Mouse (Mus musculus) brain, adult 10 weeks (tissue): Measurements from ENCODE around the gene Ngdn. TPM values are rescaled to one million over a fixed set of nuclear protein-coding genes. Genes with fewer than 3 reads are reported as not detected.

Experiments used
- polyA plus RNA-seq: library from polyadenylated mRNA; stranded (reverse); fragments of 350-450 nt; fragmentation: Illumina TruSeq; extraction: RNeasy Lipid Tissue Mini Kit (QIAGEN cat#74804); gene quantifications from one replicate; pipeline ENCODE4 v1.2.3, GENCODE M21; 2015; ENCODE audit warnings: low read depth, low replicate concordance

Gene Ngdn
- polyA plus RNA-seq: 34.0 TPM

DNA sequence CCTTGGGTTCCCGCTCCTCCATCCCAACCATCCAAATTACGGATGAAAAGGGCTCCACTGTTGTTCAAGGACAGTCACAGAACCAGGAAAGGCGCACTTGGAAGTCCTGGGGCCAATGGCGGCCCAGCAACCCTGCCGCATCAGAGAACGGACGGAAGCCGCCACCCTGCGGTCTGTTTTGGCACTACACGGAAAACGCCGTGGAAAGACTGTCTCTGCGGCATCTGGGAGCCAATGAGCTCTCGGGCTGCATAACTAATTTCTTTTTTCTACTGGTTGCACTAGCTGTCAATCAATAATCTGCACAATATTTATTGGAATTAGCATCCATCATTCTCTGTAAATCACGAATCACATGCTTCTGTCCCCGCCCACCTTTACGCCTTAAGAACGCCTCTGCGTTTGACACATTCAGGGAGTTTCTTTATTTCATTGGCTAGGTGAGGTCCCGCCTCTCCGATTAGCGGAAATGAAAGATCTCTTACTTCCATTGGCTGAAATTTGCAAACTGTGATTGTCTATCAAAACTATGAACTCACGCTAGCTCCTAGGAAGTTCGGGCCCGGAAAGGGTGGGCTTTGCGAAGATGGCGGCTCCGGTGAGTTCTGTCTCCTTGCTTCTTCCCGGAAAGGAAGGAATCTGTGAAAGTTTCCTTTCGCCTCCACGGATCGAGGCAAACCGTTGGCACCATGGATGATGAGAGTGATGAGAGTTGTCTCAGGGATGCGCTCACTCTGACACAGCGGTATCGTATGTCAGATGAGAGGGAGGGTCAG is at the start of gene Ngdn:
Ngdn (plus strand) TSS at position 464 of the 776 bp plus-strand sequence.

GRCm38 (mm10) chr14:54966320-54966977 is 48.8 kb upstream of the Ngdn start, which contains the start of gene Myh6:
TSS of gene Myh6 (minus strand) at chr14:54966927.

GRCm38 (mm10) chr14:54976633-54977032 is 38.6 kb upstream of the Ngdn start, which contains the start of gene Gm17428:
TSS of gene Gm17428 (plus strand) at chr14:54976933.

GRCm38 (mm10) chr14:54994136-54994868 is 21.0 kb upstream of the Ngdn start, which contains the start of gene Myh7:
TSS of gene Myh7 (minus strand) at chr14:54994626.

Other genes with a start within 250 kb of the Ngdn start
- gene Slc7a8, start 233.5 kb upstream of the Ngdn start, polyA plus RNA-seq: 35.8 TPM
- not detected for gene Rnf212b, start 201.3 kb upstream of the Ngdn start, polyA plus RNA-seq
- gene Homez, start 144.5 kb upstream of the Ngdn start, polyA plus RNA-seq: 11.7 TPM
- gene Ppp1r3e, start 137.9 kb upstream of the Ngdn start, polyA plus RNA-seq: 18.4 TPM
- 100 TPM for gene Bcl2l2, start 132.1 kb upstream of the Ngdn start, polyA plus RNA-seq
- gene Gm20521, start 132.0 kb upstream of the Ngdn start, polyA plus RNA-seq: not detected
- 242 TPM for gene Pabpn1, start 123.0 kb upstream of the Ngdn start, polyA plus RNA-seq
- 521 TPM for gene Slc22a17, start 102.3 kb upstream of the Ngdn start, polyA plus RNA-seq
- 10.0 TPM for gene Efs, start 89.3 kb upstream of the Ngdn start, polyA plus RNA-seq
- not detected for gene Il25, start 82.8 kb upstream of the Ngdn start, polyA plus RNA-seq
- gene Cmtm5, start 79.2 kb upstream of the Ngdn start, polyA plus RNA-seq: 113 TPM
- gene Myh6, start 48.5 kb upstream of the Ngdn start, polyA plus RNA-seq: 1.4 TPM
- gene Gm17428, start 38.5 kb upstream of the Ngdn start, polyA plus RNA-seq: not detected
- 17.5 TPM for gene Myh7, start 20.8 kb upstream of the Ngdn start, polyA plus RNA-seq
- gene Zfhx2, start 76.9 kb downstream of the Ngdn start, polyA plus RNA-seq: 15.5 TPM
- gene Thtpa, start 79.3 kb downstream of the Ngdn start, polyA plus RNA-seq: 28.1 TPM
- 7.5 TPM for gene Ap1g2, start 91.1 kb downstream of the Ngdn start, polyA plus RNA-seq
- gene Jph4, start 101.5 kb downstream of the Ngdn start, polyA plus RNA-seq: 157 TPM
- not detected for gene Dhrs2, start 206.6 kb downstream of the Ngdn start, polyA plus RNA-seq